13 mouse cellular contexts compared by ENCODE assay signal in the genomic region with DNA sequence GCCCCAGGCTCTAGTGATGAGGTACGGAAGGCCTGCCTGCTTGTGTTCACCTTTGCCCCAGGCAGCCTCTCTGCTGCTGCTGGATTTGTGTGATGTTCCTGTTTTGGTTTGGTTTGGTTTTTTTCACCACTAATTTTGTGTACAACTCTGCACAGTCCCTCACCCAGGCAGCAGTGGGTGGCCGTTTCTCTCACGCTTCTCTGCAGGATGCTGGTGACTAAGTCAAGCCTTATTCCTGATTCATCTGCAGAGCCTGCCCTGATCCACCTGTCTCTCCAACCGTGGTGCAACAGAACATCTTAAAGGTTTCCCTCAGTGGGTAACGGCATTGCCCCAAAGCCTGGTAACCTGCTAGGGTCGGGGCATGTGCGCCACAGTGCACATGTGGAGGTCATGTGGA.
"Had no signal": no experiment of that assay in that cellular context is flagged by ENCODE, and none has a peak within 500 bp of the region (broad histone marks: within the 10 kb centered on the region; RNA-seq: fewer than 3 reads in every experiment).

No protein-coding gene starts in this region.

- DNase-seq: kidney, adult 18-20 months; kidney, adult 9 months; kidney, postnatal 14 days; kidney, postnatal 4 days; lung, adult 2 months; lung, postnatal 14 days; lung, postnatal 4 days; midbrain, embryonic 14.5 days; thymus, postnatal 25 days had no signal

- ATAC-seq: inflammation-experienced regulatory T-cells, adult 6 months; intestine, embryonic 16.5 days had no signal

- H3K27ac ChIP-seq: liver, embryonic 14.5 days; stomach, embryonic 15.5 days had no signal

- H3K9me3 ChIP-seq: stomach, embryonic 15.5 days had no signal

- H3K27me3 ChIP-seq: stomach, embryonic 15.5 days had no signal

- H3K4me3 ChIP-seq: stomach, embryonic 15.5 days had no signal

- H3K4me1 ChIP-seq: stomach, embryonic 15.5 days had no signal
